Mouse (Mus musculus) stomach, postnatal 0 days (tissue): ENCODE results near the gene Gm20498.

Experiments
- CTCF ChIP-seq: IDR thresholded peaks from 2 replicates; pipeline ENCODE4 v1.5.1; 2016; ENCODE audit warnings: antibody characterized with exemption, low read depth, mild to moderate bottlenecking, moderate library complexity
- EP300 ChIP-seq: optimal IDR thresholded peaks from 2 replicates; pipeline ENCODE3; 2016; ENCODE audit warnings: antibody characterized with exemption

- TF ChIP-seq CTCF, result no peak
- TF ChIP-seq EP300, result no peak
These were observed 49.0 kb downstream of the Gm20498 start for GRCm38 (mm10) chr12:81483656-81484055.
